Mouse (Mus musculus) intestine, embryonic 16.5 days (tissue): Measurements from ENCODE around the gene Slc25a18. TPM values are rescaled to one million over a fixed set of nuclear protein-coding genes. Genes with fewer than 3 reads are reported as not detected.

ENCODE experiments used
- microRNA-seq: library from miRNA; unstranded; fragments of <30 nt; microRNA quantifications from one replicate; pipeline ENCODE4, GENCODE M21; 2016
- polyA plus RNA-seq: library from polyadenylated mRNA; unstranded; fragments of >200 nt; fragmentation: Nextera tagmentation; extraction: Ambion mirVana; gene quantifications from 2 replicates; pipeline ENCODE4 v1.2.1, GENCODE M21; 2015

Slc25a18 gene
- polyA plus RNA-seq, 1 experiment from 2014 or later = not detected

Small RNAs within 50 kb of the gene (microRNA-seq; reads per million reads assigned to microRNA genes)
- gene Gm25193 = not detected

Other genes with a start within 250 kb of the Slc25a18 start
- gene Hdhd5, start 242.3 kb upstream of the Slc25a18 start, polyA plus RNA-seq = 14.0 and 15.8 TPM in 2 replicates
- 0.54 and 0.61 TPM in 2 replicates for gene Cecr2, start 107.2 kb upstream of the Slc25a18 start, polyA plus RNA-seq
- 187 and 202 TPM in 2 replicates for gene Atp6v1e1, start 49.2 kb downstream of the Slc25a18 start, polyA plus RNA-seq
- 18.1 and 19.6 TPM in 2 replicates for gene Bcl2l13, start 62.6 kb downstream of the Slc25a18 start, polyA plus RNA-seq
- 22.6 and 23.7 TPM in 2 replicates for gene Bid, start 143.3 kb downstream of the Slc25a18 start, polyA plus RNA-seq